Mouse (Mus musculus) forebrain, embryonic 11.5 days (tissue): ENCODE data around the gene Pdia5. TPM values are rescaled to one million over a fixed set of nuclear protein-coding genes. Genes with fewer than 3 reads are reported as not detected.

Source experiments
- ATAC-seq: fragments of 200-750 bp; cut with Nextera tagmentation; replicated peaks from 2 replicates; pipeline ENCODE4 v1.8.0; 2017; ENCODE audit warnings: moderate TSS enrichment; ENCODE audit not compliant: low FRiP score
- DNase-seq: peaks from one replicate; pipeline ENCODE4 v3.0.0-alpha.2; 2017; ENCODE audit warnings: low spot score
- H3K27ac ChIP-seq: fragments of 300-500 bp; sonication (generic); 2 replicates; pipeline ENCODE4 v1.5.1; 2014; ENCODE audit warnings: low read depth, low read length
- H3K27me3 ChIP-seq: fragments of 300-500 bp; sonication (generic); 2 replicates; pipeline ENCODE4 v1.6.1; 2014; ENCODE audit warnings: mild to moderate bottlenecking, low read length, mixed read lengths; ENCODE audit not compliant: control insufficient read depth, insufficient read depth
- H3K36me3 ChIP-seq: fragments of 300-500 bp; sonication (generic); 2 replicates; pipeline ENCODE4 v1.6.1; 2014; ENCODE audit warnings: mild to moderate bottlenecking, low read length, moderate library complexity, mixed read lengths; ENCODE audit not compliant: control insufficient read depth, insufficient read depth
- H3K4me1 ChIP-seq: fragments of 300-500 bp; sonication (generic); replicated peaks from 2 replicates; pipeline ENCODE4 v1.6.1; 2014; ENCODE audit warnings: low read length, mixed read lengths; ENCODE audit not compliant: control insufficient read depth, insufficient read depth
- H3K4me2 ChIP-seq: fragments of 300-500 bp; sonication (generic); 2 replicates; pipeline ENCODE4 v1.6.1; 2014; ENCODE audit warnings: low read depth, mild to moderate bottlenecking, low read length, moderate library complexity, mixed read lengths; ENCODE audit not compliant: severe bottlenecking
- H3K4me3 ChIP-seq: fragments of 300-500 bp; sonication (generic); 2 replicates; pipeline ENCODE4 v1.5.1; 2014; ENCODE audit warnings: low read depth, low read length
- H3K9ac ChIP-seq: fragments of 300-500 bp; sonication (generic); 2 replicates; pipeline ENCODE4 v1.6.1; 2014; ENCODE audit warnings: low read length
- H3K9me3 ChIP-seq: fragments of 300-500 bp; sonication (generic); 2 replicates; pipeline ENCODE4 v1.6.1; 2016; ENCODE audit warnings: low read length, mixed read lengths; ENCODE audit not compliant: control insufficient read depth
- WGBS: fragments of 180-500 bp; shearing (Covaris S2); extraction: QIAGEN DNeasy Blood & Tissue Kit; methylation state at CpG from one replicate; pipeline ENCODE4 v1.1.7; 2014; 5-methylcytosine and 5-hydroxymethylcytosine counted together
- polyA plus RNA-seq: library from polyadenylated mRNA; unstranded; fragments of >200 nt; fragmentation: Nextera tagmentation; extraction: Ambion mirVana; gene quantifications from 2 replicates; pipeline ENCODE4 v1.2.1, GENCODE M21; 2014

Pdia5 gene
- polyA plus RNA-seq, 1 experiment from 2014 or later: 7.8 TPM

GRCm38 (mm10) chr16:35489066-35489718, 1.5 kb downstream of the Pdia5 start:
- DNase-seq: no peak
- WGBS: 65% methylated on average over 10 of the region's 10 CpGs
- H3K27ac ChIP-seq: no peak overlapping the region

GRCm38 (mm10) chr16:35487776-35488175, 2.9 kb downstream of the Pdia5 start:
- Histone ChIP-seq H3K9ac (no peak overlapping the region), H3K9me3 (no peaks in the 10 kb centered on the region), H3K4me3 (no peak overlapping the region), H3K4me2 (no peak overlapping the region), H3K36me3 (no peaks in the 10 kb centered on the region), H3K4me1 (peaks cover 10% of the 10 kb centered on the region; the same call in 1 of the 2 replicates), H3K27ac (no peak overlapping the region), H3K27me3 (no peaks in the 10 kb centered on the region)
- 87% methylated on average over 4 of the region's 4 CpGs for WGBS
- no peak for ATAC-seq
- no peak for DNase-seq

More at GRCm38 (mm10) chr16:35489066-35489718, 1.5 kb downstream of the Pdia5 start:
- Histone ChIP-seq H3K4me1 (peaks cover 6% of the 10 kb centered on the region; the same call in 1 of the 2 replicates), H3K9ac (no peak overlapping the region), H3K9me3 (no peaks in the 10 kb centered on the region), H3K27me3 (no peaks in the 10 kb centered on the region), H3K36me3 (no peaks in the 10 kb centered on the region), H3K4me2 (peak overlapping the region; percentile 95; the same call in 1 of the 2 replicates), H3K4me3 (no peak overlapping the region)
- ATAC-seq: no peak

- WGBS: 57% methylated on average over 4 of the region's 4 CpGs
- Histone ChIP-seq H3K4me2 (no peak overlapping the region), H3K4me1 (peaks cover 10% of the 10 kb centered on the region; the same call in 1 of the 2 replicates), H3K27ac (no peak overlapping the region), H3K9ac (no peak overlapping the region), H3K4me3 (no peak overlapping the region), H3K9me3 (no peaks in the 10 kb centered on the region), H3K27me3 (no peaks in the 10 kb centered on the region), H3K36me3 (no peaks in the 10 kb centered on the region)
- no peak for DNase-seq
- ATAC-seq: no peak
Observed at GRCm38 (mm10) chr16:35487056-35487455, 3.6 kb downstream of the Pdia5 start.

GRCm38 (mm10) chr16:35485711-35486110, 5.0 kb downstream of the Pdia5 start:
- WGBS: 85% methylated on average over 9 of the region's 9 CpGs
- H3K4me3 ChIP-seq: no peak overlapping the region
- DNase-seq: no peak
- H3K4me2 ChIP-seq: no peak overlapping the region
- no peaks in the 10 kb centered on the region for H3K9me3 ChIP-seq
- H3K9ac ChIP-seq: no peak overlapping the region
- no peaks in the 10 kb centered on the region for H3K36me3 ChIP-seq
- no peaks in the 10 kb centered on the region for H3K27me3 ChIP-seq
- ATAC-seq: no peak
- no peak overlapping the region for H3K27ac ChIP-seq
- H3K4me1 ChIP-seq: peaks cover 10% of the 10 kb centered on the region; the same call in 1 of the 2 replicates

- Histone ChIP-seq H3K4me1 (peaks cover 10% of the 10 kb centered on the region; the same call in 1 of the 2 replicates), H3K4me2 (no peak overlapping the region), H3K9ac (no peak overlapping the region), H3K27ac (0 out of 2 replicates have a peak overlapping the region, but pooled peaks have one; percentile 34), H3K4me3 (no peak overlapping the region), H3K9me3 (no peaks in the 10 kb centered on the region), H3K27me3 (no peaks in the 10 kb centered on the region), H3K36me3 (no peaks in the 10 kb centered on the region)
- DNase-seq (no peak), ATAC-seq (no peak; the same call in 1 of the 2 replicates)
- 75% methylated on average over 8 of the region's 8 CpGs for WGBS
Observed at GRCm38 (mm10) chr16:35484526-35485233, 6.0 kb downstream of the Pdia5 start.

GRCm38 (mm10) chr16:35484105-35484504, 6.6 kb downstream of the Pdia5 start:
- Histone ChIP-seq H3K9me3 (no peaks in the 10 kb centered on the region), H3K9ac (no peak overlapping the region), H3K4me1 (peaks cover 10% of the 10 kb centered on the region; the same call in 1 of the 2 replicates), H3K27ac (0 out of 2 replicates have a peak overlapping the region, but pooled peaks have one; percentile 34), H3K36me3 (no peaks in the 10 kb centered on the region), H3K4me2 (no peak overlapping the region), H3K27me3 (no peaks in the 10 kb centered on the region), H3K4me3 (no peak overlapping the region)
- 25% methylated on average over 4 of the region's 4 CpGs for WGBS
- ATAC-seq (no peak; the same call in 1 of the 2 replicates), DNase-seq (no peak)

GRCm38 (mm10) chr16:35479301-35479700, 11.4 kb downstream of the Pdia5 start:
- no peak overlapping the region for H3K4me2 ChIP-seq
- no peaks in the 10 kb centered on the region for H3K36me3 ChIP-seq
- H3K4me3 ChIP-seq: no peak overlapping the region
- WGBS: 80% methylated on average over 6 of the region's 6 CpGs
- no peak overlapping the region for H3K27ac ChIP-seq
- H3K27me3 ChIP-seq: no peaks in the 10 kb centered on the region
- peaks cover 5% of the 10 kb centered on the region; the same call in 1 of the 2 replicates for H3K4me1 ChIP-seq
- H3K9me3 ChIP-seq: no peaks in the 10 kb centered on the region
- ATAC-seq (no peak), DNase-seq (no peak)
- no peak overlapping the region for H3K9ac ChIP-seq

- 71% methylated on average over 1 of the region's 1 CpGs for WGBS
- no peak for ATAC-seq
Observed at GRCm38 (mm10) chr16:35477273-35477672, 13.4 kb downstream of the Pdia5 start.

More at GRCm38 (mm10) chr16:35477273-35477672, 13.4 kb downstream of the Pdia5 start:
- no peak overlapping the region for H3K27ac ChIP-seq
- DNase-seq: no peak
- no peak overlapping the region for H3K4me2 ChIP-seq
- H3K9me3 ChIP-seq: no peaks in the 10 kb centered on the region
- H3K9ac ChIP-seq: no peak overlapping the region
- no peaks in the 10 kb centered on the region for H3K27me3 ChIP-seq
- H3K4me3 ChIP-seq: no peak overlapping the region
- no peaks in the 10 kb centered on the region for H3K36me3 ChIP-seq
- no peaks in the 10 kb centered on the region for H3K4me1 ChIP-seq
